Mouse (Mus musculus): ENCODE results near the gene C730034F03Rik. TPM values are rescaled to one million over a fixed set of nuclear protein-coding genes. Genes with fewer than 3 reads are reported as not detected.
A peak's percentile ranks its signal among the peaks of the same experiment; 100 is the strongest.

The C730034F03Rik gene
- polyA plus RNA-seq, 1 experiment from 2014 or later = 5.5 TPM

GRCm38 (mm10) chr15:89462176-89462575 lies 32.8 kb downstream of the C730034F03Rik start:
- Histone ChIP-seq H3K9ac (no peak overlapping the region), H3K4me3 (no peak overlapping the region), H3K4me1 (no peaks in the 10 kb centered on the region), H3K4me2 (no peak overlapping the region), H3K36me3 (no peaks in the 10 kb centered on the region), H3K27ac (no peak overlapping the region), H3K27me3 (peaks cover 6% of the 10 kb centered on the region; the same call in 1 of the 2 replicates), H3K9me3 (no peaks in the 10 kb centered on the region)
- ATAC-seq (ENCODE audit: insufficient number of reproducible peaks, insufficient read depth, low FRiP score, low TSS enrichment, low read depth) = no peak
- WGBS = 78% methylated on average over 7 of the region's 7 CpGs

GRCm38 (mm10) chr15:89463334-89464235 lies 34.2 kb downstream of the C730034F03Rik start:
- H3K27me3 ChIP-seq = no peaks in the 10 kb centered on the region
- no peak overlapping the region for H3K27ac ChIP-seq
- WGBS = 50% methylated on average over 5 of the region's 5 CpGs
- H3K36me3 ChIP-seq = no peaks in the 10 kb centered on the region
- no peak overlapping the region for H3K9ac ChIP-seq
- ATAC-seq (ENCODE audit: insufficient number of reproducible peaks, insufficient read depth, low FRiP score, low TSS enrichment, low read depth) = no peak
- H3K4me1 ChIP-seq = no peaks in the 10 kb centered on the region
- no peaks in the 10 kb centered on the region for H3K9me3 ChIP-seq
- no peak overlapping the region for H3K4me2 ChIP-seq
- H3K4me3 ChIP-seq = no peak overlapping the region

GRCm38 (mm10) chr15:89465052-89465451 lies 35.7 kb downstream of the C730034F03Rik start:
- H3K4me3 ChIP-seq = no peak overlapping the region
- H3K4me2 ChIP-seq = no peak overlapping the region
- H3K27ac ChIP-seq = no peak overlapping the region
- no peak for ATAC-seq (ENCODE audit: insufficient number of reproducible peaks, insufficient read depth, low FRiP score, low TSS enrichment, low read depth)
- 6% methylated on average over 1 of the region's 1 CpGs for WGBS
- no peaks in the 10 kb centered on the region for H3K27me3 ChIP-seq
- H3K9me3 ChIP-seq = no peaks in the 10 kb centered on the region
- no peaks in the 10 kb centered on the region for H3K4me1 ChIP-seq
- H3K9ac ChIP-seq = no peak overlapping the region
- H3K36me3 ChIP-seq = no peaks in the 10 kb centered on the region

- H3K4me1 ChIP-seq = no peaks in the 10 kb centered on the region
- no peaks in the 10 kb centered on the region for H3K27me3 ChIP-seq
- no peaks in the 10 kb centered on the region for H3K9me3 ChIP-seq
- no peak for ATAC-seq (ENCODE audit: insufficient number of reproducible peaks, insufficient read depth, low FRiP score, low TSS enrichment, low read depth)
- WGBS = 25% methylated on average over 2 of the region's 2 CpGs
- no peaks in the 10 kb centered on the region for H3K36me3 ChIP-seq
- H3K4me3 ChIP-seq = no peak overlapping the region
- H3K9ac ChIP-seq = no peak overlapping the region
- no peak overlapping the region for H3K27ac ChIP-seq
- H3K4me2 ChIP-seq = no peak overlapping the region
Observed at GRCm38 (mm10) chr15:89468577-89468976, 39.2 kb downstream of the C730034F03Rik start.

GRCm38 (mm10) chr15:89471476-89471875 lies 42.1 kb downstream of the C730034F03Rik start:
- H3K4me3 ChIP-seq = no peak overlapping the region
- WGBS = 86% methylated on average over 4 of the region's 4 CpGs
- no peak overlapping the region for H3K9ac ChIP-seq
- ATAC-seq (ENCODE audit: insufficient number of reproducible peaks, insufficient read depth, low FRiP score, low TSS enrichment, low read depth) = no peak
- H3K36me3 ChIP-seq = no peaks in the 10 kb centered on the region
- H3K9me3 ChIP-seq = no peaks in the 10 kb centered on the region
- no peaks in the 10 kb centered on the region for H3K27me3 ChIP-seq
- H3K4me1 ChIP-seq = peaks cover 11% of the 10 kb centered on the region
- no peak overlapping the region for H3K4me2 ChIP-seq
- no peak overlapping the region for H3K27ac ChIP-seq

GRCm38 (mm10) chr15:89473370-89473769 lies 44.0 kb downstream of the C730034F03Rik start:
- 85% methylated on average over 9 of the region's 9 CpGs for WGBS
- Histone ChIP-seq H3K9ac (no peak overlapping the region), H3K4me2 (no peak overlapping the region), H3K4me3 (no peak overlapping the region), H3K4me1 (peaks cover 11% of the 10 kb centered on the region), H3K36me3 (no peaks in the 10 kb centered on the region), H3K9me3 (no peaks in the 10 kb centered on the region), H3K27ac (no peak overlapping the region), H3K27me3 (no peaks in the 10 kb centered on the region; the same call in 1 of the 2 replicates)
- no peak for ATAC-seq (ENCODE audit: insufficient number of reproducible peaks, insufficient read depth, low FRiP score, low TSS enrichment, low read depth)

- H3K27me3 ChIP-seq = no peaks in the 10 kb centered on the region; the same call in 1 of the 2 replicates
- no peaks in the 10 kb centered on the region for H3K36me3 ChIP-seq
- no peak overlapping the region for H3K27ac ChIP-seq
- no peaks in the 10 kb centered on the region for H3K9me3 ChIP-seq
- peaks cover 11% of the 10 kb centered on the region for H3K4me1 ChIP-seq
- no peak overlapping the region for H3K9ac ChIP-seq
- 96% methylated on average over 8 of the region's 8 CpGs for WGBS
- H3K4me3 ChIP-seq = no peak overlapping the region
- H3K4me2 ChIP-seq = no peak overlapping the region
- ATAC-seq (ENCODE audit: insufficient number of reproducible peaks, insufficient read depth, low FRiP score, low TSS enrichment, low read depth) = no peak
Observed at GRCm38 (mm10) chr15:89473921-89474320, 44.5 kb downstream of the C730034F03Rik start.

GRCm38 (mm10) chr15:89474596-89475292 lies 45.4 kb downstream of the C730034F03Rik start:
- Histone ChIP-seq H3K4me2 (peak overlapping the region; percentile 82), H3K27ac (no peak overlapping the region), H3K4me1 (peaks cover 11% of the 10 kb centered on the region), H3K27me3 (no peaks in the 10 kb centered on the region; the same call in 1 of the 2 replicates), H3K4me3 (no peak overlapping the region), H3K9ac (0 out of 2 replicates have a peak overlapping the region, but pooled peaks have one; percentile 78), H3K36me3 (no peaks in the 10 kb centered on the region), H3K9me3 (no peaks in the 10 kb centered on the region)
- 92% methylated on average over 19 of the region's 19 CpGs for WGBS
- ATAC-seq (ENCODE audit: insufficient number of reproducible peaks, insufficient read depth, low FRiP score, low TSS enrichment, low read depth) = no peak

- Histone ChIP-seq H3K4me1 (peaks cover 11% of the 10 kb centered on the region), H3K9me3 (no peaks in the 10 kb centered on the region), H3K36me3 (no peaks in the 10 kb centered on the region), H3K4me3 (peak overlapping the region; percentile 65), H3K9ac (peak overlapping the region; percentile 78), H3K27ac (no peak overlapping the region), H3K27me3 (no peaks in the 10 kb centered on the region; the same call in 1 of the 2 replicates), H3K4me2 (peak overlapping the region; percentile 82)
- WGBS = 83% methylated on average over 7 of the region's 7 CpGs
- ATAC-seq (ENCODE audit: insufficient number of reproducible peaks, insufficient read depth, low FRiP score, low TSS enrichment, low read depth) = no peak
Observed at GRCm38 (mm10) chr15:89475293-89475600, 45.9 kb downstream of the C730034F03Rik start.

- H3K9me3 ChIP-seq = no peaks in the 10 kb centered on the region
- H3K4me2 ChIP-seq = peak overlapping the region; percentile 82
- peak; percentile 96 for ATAC-seq (ENCODE audit: insufficient number of reproducible peaks, insufficient read depth, low FRiP score, low TSS enrichment, low read depth)
- 9% methylated on average over 44 of the region's 44 CpGs for WGBS
- H3K27me3 ChIP-seq = no peaks in the 10 kb centered on the region; the same call in 1 of the 2 replicates
- H3K27ac ChIP-seq = peak overlapping the region; percentile 80
- peak overlapping the region; percentile 65 for H3K4me3 ChIP-seq
- peaks cover 11% of the 10 kb centered on the region for H3K4me1 ChIP-seq
- peak overlapping the region; percentile 78 for H3K9ac ChIP-seq
- H3K36me3 ChIP-seq = no peaks in the 10 kb centered on the region
Observed at GRCm38 (mm10) chr15:89475611-89476474, 46.5 kb downstream of the C730034F03Rik start.

- WGBS = 3% methylated on average over 5 of the region's 5 CpGs
- Histone ChIP-seq H3K4me3 (peak overlapping the region; percentile 65), H3K4me1 (peaks cover 11% of the 10 kb centered on the region), H3K4me2 (peak overlapping the region; percentile 82), H3K36me3 (no peaks in the 10 kb centered on the region), H3K9ac (peak overlapping the region; percentile 78), H3K27me3 (no peaks in the 10 kb centered on the region; the same call in 1 of the 2 replicates), H3K27ac (peak overlapping the region; percentile 80), H3K9me3 (no peaks in the 10 kb centered on the region)
- ATAC-seq (ENCODE audit: insufficient number of reproducible peaks, insufficient read depth, low FRiP score, low TSS enrichment, low read depth) = no peak
Observed at GRCm38 (mm10) chr15:89476475-89476815, 47.1 kb downstream of the C730034F03Rik start.
